Mouse (Mus musculus): Measurements from ENCODE around the gene Chchd6. TPM values are rescaled to one million over a fixed set of nuclear protein-coding genes. Genes with fewer than 3 reads are reported as not detected.

Gene Chchd6
- total and polyA plus RNA-seq, 3 experiments = 49.5 to 74.7 TPM; not detected in 1

DNA sequence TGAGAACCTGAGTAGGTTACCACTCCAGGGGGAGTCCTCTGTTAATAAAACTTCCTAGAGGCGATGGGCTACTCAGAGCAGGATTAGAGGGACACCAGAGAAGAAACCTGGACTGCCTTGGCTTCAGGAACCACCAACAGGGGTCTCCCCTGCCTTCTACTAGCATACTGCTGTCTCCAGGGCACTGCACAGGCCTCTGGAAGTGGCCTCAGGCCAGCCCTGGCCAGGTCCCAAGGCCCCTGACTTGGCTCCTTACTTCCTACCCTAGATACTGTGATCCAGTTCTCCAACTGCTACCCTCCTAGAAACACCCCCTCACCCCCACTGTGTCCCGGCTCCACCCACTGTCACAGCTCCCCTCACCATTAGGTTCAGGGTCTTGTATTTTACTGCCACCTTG is 256.0 kb downstream of the Chchd6 start:
- Histone ChIP-seq H3K27ac (ENCODE audit: control insufficient read depth, low read depth, low read length) (no peak overlapping the region), H3K79me2 (ENCODE audit: control insufficient read depth, insufficient read depth, low read length, poor library complexity) (no peaks in the 10 kb centered on the region), H3K4me1 (ENCODE audit: control insufficient read depth in 1 of 2, insufficient read depth in 2 of 2, low read length in 2 of 2) (0 out of 4 replicates have a peak, but pooled peaks cover 0 to 3% of the 10 kb centered on the region in 2 experiments), H3K36me3 (ENCODE audit: control insufficient read depth in 1 of 2, insufficient read depth in 2 of 2, low read length in 2 of 2) (peaks cover 0 to 2% of the 10 kb centered on the region in 2 experiments; a peak in 1 of 4 replicates), H3K4me3 (ENCODE audit: control insufficient read depth in 1 of 2, insufficient read depth in 1 of 2, low read depth in 2 of 2, low read length in 2 of 2) (no peak overlapping the region), H3K9ac (ENCODE audit: control insufficient read depth, low read depth, low read length, poor library complexity, severe bottlenecking) (no peak overlapping the region), H3K27me3 (ENCODE audit: control insufficient read depth in 1 of 2, insufficient read depth in 2 of 2, low read length in 2 of 2) (no peaks in the 10 kb centered on the region), H3K9me3 (replicated peaks; ENCODE audit: insufficient read depth, low read length) (no peaks in the 10 kb centered on the region)
- no peak for TF ChIP-seq USF2 (IDR thresholded peaks at IDR 0.05; ENCODE audit: borderline replicate concordance in 1 of 2, insufficient read depth in 1 of 2, low read depth in 1 of 2, low read length in 2 of 2)
- no peak for TF ChIP-seq NELFE (IDR thresholded peaks at IDR 0.05; ENCODE audit: low read depth, low read length)
- TF ChIP-seq SMC3 (IDR thresholded peaks at IDR 0.05; ENCODE audit: low read depth, low read length) = no peak
- TF ChIP-seq JUND (IDR thresholded peaks at IDR 0.05; ENCODE audit: low read depth, low read length) = no peak
- TF ChIP-seq MAFK (IDR thresholded peaks at IDR 0.05; ENCODE audit: borderline replicate concordance, low read depth, low read length) = no peak
- TF ChIP-seq MEF2A (IDR thresholded peaks at IDR 0.05; ENCODE audit: extremely low read depth, insufficient replicate concordance, low read depth, low read length, poor library complexity, severe bottlenecking) = no peak
- no peak for TF ChIP-seq GABPA (IDR thresholded peaks at IDR 0.05; ENCODE audit: low read depth, low read length)
- TF ChIP-seq POLR2A (IDR thresholded peaks at IDR 0.05; ENCODE audit: control insufficient read depth in 1 of 2, insufficient read depth in 1 of 2, low read depth in 1 of 2, low read length in 2 of 2, poor library complexity in 1 of 2) = no peak
- no peak for TF ChIP-seq NRF1 (IDR thresholded peaks at IDR 0.05; ENCODE audit: insufficient read depth, low read depth, low read length, poor library complexity, severe bottlenecking)
- TF ChIP-seq ZC3H11A (IDR thresholded peaks at IDR 0.05; ENCODE audit: low read depth, low read length) = no peak
- TF ChIP-seq KAT2A (conservative IDR thresholded peaks at IDR 0.05; ENCODE audit: low read depth, low read length) = no peak
- no peak for TF ChIP-seq RAD21 (IDR thresholded peaks at IDR 0.05; ENCODE audit: low read depth, low read length)
- no peak for TF ChIP-seq EP300 (IDR thresholded peaks at IDR 0.05; ENCODE audit: low read depth in 1 of 2, low read length in 2 of 2)
- no peak for TF ChIP-seq MXI1 (IDR thresholded peaks at IDR 0.05; ENCODE audit: low read depth, low read length)
- no peak for DNase-seq (ENCODE audit: low read depth, low spot score)

DNA sequence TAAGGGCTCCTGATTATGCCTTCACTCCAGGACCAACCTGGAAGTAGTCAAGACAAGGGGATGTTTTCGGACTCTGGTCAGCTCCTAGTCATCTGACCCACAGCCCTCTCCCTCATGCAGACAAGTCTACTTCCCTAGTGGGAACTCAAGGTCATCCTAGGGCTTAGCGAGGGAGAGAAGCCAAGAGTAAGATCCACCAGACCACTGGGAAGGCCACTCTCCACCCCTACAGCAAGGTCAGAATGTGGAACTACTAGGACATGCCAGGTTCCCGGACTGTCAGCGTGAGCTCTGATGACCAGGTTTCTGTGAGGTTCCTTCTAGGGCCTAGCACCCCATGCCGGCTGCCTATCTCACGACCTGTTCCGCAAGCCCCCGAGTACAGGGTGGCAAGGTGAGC is 256.7 kb downstream of the Chchd6 start:
- Histone ChIP-seq H3K9ac (ENCODE audit: control insufficient read depth, low read depth, low read length, poor library complexity, severe bottlenecking) (no peak overlapping the region), H3K79me2 (ENCODE audit: control insufficient read depth, insufficient read depth, low read length, poor library complexity) (no peaks in the 10 kb centered on the region), H3K27me3 (ENCODE audit: control insufficient read depth in 1 of 2, insufficient read depth in 2 of 2, low read length in 2 of 2) (no peaks in the 10 kb centered on the region), H3K4me3 (ENCODE audit: control insufficient read depth in 1 of 2, insufficient read depth in 1 of 2, low read depth in 2 of 2, low read length in 2 of 2) (no peak overlapping the region), H3K27ac (ENCODE audit: control insufficient read depth, low read depth, low read length) (no peak overlapping the region), H3K36me3 (ENCODE audit: control insufficient read depth in 1 of 2, insufficient read depth in 2 of 2, low read length in 2 of 2) (peaks cover 0 to 2% of the 10 kb centered on the region in 2 experiments; a peak in 1 of 4 replicates), H3K4me1 (ENCODE audit: control insufficient read depth in 1 of 2, insufficient read depth in 2 of 2, low read length in 2 of 2) (0 out of 4 replicates have a peak, but pooled peaks cover 0 to 3% of the 10 kb centered on the region in 2 experiments), H3K9me3 (replicated peaks; ENCODE audit: insufficient read depth, low read length) (no peaks in the 10 kb centered on the region)
- TF ChIP-seq MAFK (IDR thresholded peaks at IDR 0.05; ENCODE audit: borderline replicate concordance, low read depth, low read length) (no peak), POLR2AphosphoS5 (IDR thresholded peaks at IDR 0.05; ENCODE audit: borderline replicate concordance, low read depth, low read length) (no peak), GATA1 (IDR thresholded peaks at IDR 0.05; ENCODE audit: low read depth, low read length) (no peak), HCFC1 (IDR thresholded peaks at IDR 0.05; ENCODE audit: low read depth, low read length) (no peak), NRF1 (IDR thresholded peaks at IDR 0.05; ENCODE audit: insufficient read depth, low read depth, low read length, poor library complexity, severe bottlenecking) (no peak), ELF1 (IDR thresholded peaks at IDR 0.05; ENCODE audit: low read depth, low read length) (no peak), MYB (IDR thresholded peaks at IDR 0.05; ENCODE audit: low read depth, low read length) (no peak), RAD21 (IDR thresholded peaks at IDR 0.05; ENCODE audit: low read depth, low read length) (no peak), KAT2A (conservative IDR thresholded peaks at IDR 0.05; ENCODE audit: low read depth, low read length) (no peak)
- no peak for DNase-seq (ENCODE audit: low read depth, low spot score)

All from MEL (cell line).